Mouse (Mus musculus) neural tube, embryonic 11.5 days (tissue): ENCODE data around the gene Camta1. TPM values are rescaled to one million over a fixed set of nuclear protein-coding genes. Genes with fewer than 3 reads are reported as not detected.

Experiments used
- ATAC-seq: fragments of 200-750 bp; cut with Nextera tagmentation; 2 replicates; pipeline ENCODE4 v1.8.0; 2017; ENCODE audit warnings: moderate number of reproducible peaks, mild to moderate bottlenecking, moderate TSS enrichment, moderate library complexity; ENCODE audit not compliant: insufficient read depth, low FRiP score, low TSS enrichment
- DNase-seq: peaks from one replicate; pipeline ENCODE4 v3.0.0-alpha.2; 2015; ENCODE audit warnings: low spot score
- H3K27ac ChIP-seq: fragments of 300-500 bp; sonication (generic); 2 replicates; pipeline ENCODE4 v1.5.1; 2014; ENCODE audit warnings: low read depth, mild to moderate bottlenecking, low read length
- H3K27me3 ChIP-seq: fragments of 300-500 bp; sonication (generic); 2 replicates; pipeline ENCODE4 v1.6.1; 2014; ENCODE audit warnings: mild to moderate bottlenecking, low read length, mixed read lengths; ENCODE audit not compliant: control insufficient read depth, insufficient read depth
- H3K36me3 ChIP-seq: fragments of 300-500 bp; sonication (generic); 2 replicates; pipeline ENCODE4 v1.6.1; 2014; ENCODE audit warnings: mild to moderate bottlenecking, low read length, moderate library complexity, mixed read lengths; ENCODE audit not compliant: control insufficient read depth, insufficient read depth
- H3K4me1 ChIP-seq: fragments of 300-500 bp; sonication (generic); 2 replicates; pipeline ENCODE4 v1.6.1; 2014; ENCODE audit warnings: low read length, mixed read lengths; ENCODE audit not compliant: control insufficient read depth, insufficient read depth
- H3K4me2 ChIP-seq: fragments of 300-500 bp; sonication (generic); 2 replicates; pipeline ENCODE4 v1.6.1; 2014; ENCODE audit warnings: low read depth, mild to moderate bottlenecking, moderate library complexity
- H3K4me3 ChIP-seq: fragments of 300-500 bp; sonication (generic); 2 replicates; pipeline ENCODE4 v1.5.1; 2014; ENCODE audit warnings: low read depth, low read length
- H3K9ac ChIP-seq: fragments of 300-500 bp; sonication (generic); 2 replicates; pipeline ENCODE4 v1.6.1; 2014; ENCODE audit warnings: mild to moderate bottlenecking, low read length
- H3K9me3 ChIP-seq: fragments of 300-500 bp; sonication (generic); 2 replicates; pipeline ENCODE4 v1.6.1; 2016; ENCODE audit warnings: low read length; ENCODE audit not compliant: control insufficient read depth
- WGBS: fragments of 180-500 bp; shearing (Covaris S2); extraction: QIAGEN DNeasy Blood & Tissue Kit; methylation state at CpG from one replicate; pipeline ENCODE4 v1.1.7; 2014; 5-methylcytosine and 5-hydroxymethylcytosine counted together
- polyA plus RNA-seq: library from polyadenylated mRNA; unstranded; fragments of >200 nt; fragmentation: Nextera tagmentation; extraction: Ambion mirVana; gene quantifications from 2 replicates; pipeline ENCODE4 v1.2.1, GENCODE M21; 2014

The Camta1 gene
- polyA plus RNA-seq, 1 experiment from 2014 or later = 131 TPM

DNA sequence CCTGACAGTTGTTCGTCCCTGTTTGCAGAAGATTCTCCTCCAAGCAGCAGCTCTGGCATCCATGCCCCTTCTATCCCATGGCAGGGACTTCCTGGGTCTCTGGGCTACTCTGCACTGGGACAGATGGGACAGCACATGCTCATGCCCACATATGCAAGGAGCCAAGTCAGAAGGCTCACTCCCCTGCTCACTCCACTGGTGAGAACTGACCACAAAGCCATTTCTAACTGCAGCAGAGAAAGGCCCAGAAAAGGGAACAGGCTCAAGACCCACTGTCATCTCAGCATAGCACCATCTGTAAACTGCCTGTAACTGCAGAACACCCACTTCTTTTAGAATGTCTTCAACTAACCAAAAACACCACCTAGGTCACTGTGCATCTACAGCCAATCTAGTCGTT, 23.2 kb downstream of the Camta1 start:
- H3K4me2 ChIP-seq = no peak overlapping the region
- H3K4me3 ChIP-seq = no peak overlapping the region
- H3K4me1 ChIP-seq = no peaks in the 10 kb centered on the region
- no peaks in the 10 kb centered on the region for H3K36me3 ChIP-seq
- H3K27ac ChIP-seq = no peak overlapping the region
- H3K27me3 ChIP-seq = no peaks in the 10 kb centered on the region
- no peaks in the 10 kb centered on the region for H3K9me3 ChIP-seq
- DNase-seq = no peak
- WGBS = 86% methylated on average over 2 of the region's 2 CpGs
- no peak for ATAC-seq
- H3K9ac ChIP-seq = no peak overlapping the region

GRCm38 (mm10) chr4:151835860-151836259, 25.8 kb downstream of the Camta1 start:
- H3K9ac ChIP-seq = no peak overlapping the region
- H3K9me3 ChIP-seq = no peaks in the 10 kb centered on the region
- WGBS = 93% methylated on average over 3 of the region's 3 CpGs
- no peaks in the 10 kb centered on the region for H3K27me3 ChIP-seq
- H3K4me2 ChIP-seq = no peak overlapping the region
- H3K27ac ChIP-seq = no peak overlapping the region
- no peak overlapping the region for H3K4me3 ChIP-seq
- ATAC-seq = no peak
- no peaks in the 10 kb centered on the region for H3K4me1 ChIP-seq
- H3K36me3 ChIP-seq = no peaks in the 10 kb centered on the region
- no peak for DNase-seq

DNA sequence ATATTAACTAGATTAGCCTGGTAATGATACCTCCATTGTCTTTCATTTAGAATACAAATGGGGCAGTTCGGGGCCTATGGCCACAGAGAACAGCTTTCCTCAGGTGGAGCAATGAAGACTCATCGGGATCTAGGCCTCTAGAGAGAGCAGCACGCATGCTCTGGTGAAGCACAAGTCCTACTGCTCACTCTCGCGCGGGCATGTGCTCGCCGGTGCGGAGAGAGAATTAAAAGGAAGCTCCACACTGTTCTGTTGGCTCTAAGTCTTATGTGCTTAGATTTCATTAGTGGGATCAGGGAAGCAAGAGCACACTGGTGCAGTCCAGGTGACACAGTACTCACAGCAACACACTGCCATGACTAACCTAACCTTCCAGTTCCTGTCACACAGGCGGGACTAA, 27.1 kb downstream of the Camta1 start:
- DNase-seq (no peak), ATAC-seq (no peak)
- Histone ChIP-seq H3K9me3 (no peaks in the 10 kb centered on the region), H3K4me2 (no peak overlapping the region), H3K27ac (no peak overlapping the region), H3K9ac (no peak overlapping the region), H3K4me1 (no peaks in the 10 kb centered on the region), H3K36me3 (no peaks in the 10 kb centered on the region), H3K4me3 (no peak overlapping the region), H3K27me3 (no peaks in the 10 kb centered on the region)
- 91% methylated on average over 10 of the region's 10 CpGs for WGBS

DNA sequence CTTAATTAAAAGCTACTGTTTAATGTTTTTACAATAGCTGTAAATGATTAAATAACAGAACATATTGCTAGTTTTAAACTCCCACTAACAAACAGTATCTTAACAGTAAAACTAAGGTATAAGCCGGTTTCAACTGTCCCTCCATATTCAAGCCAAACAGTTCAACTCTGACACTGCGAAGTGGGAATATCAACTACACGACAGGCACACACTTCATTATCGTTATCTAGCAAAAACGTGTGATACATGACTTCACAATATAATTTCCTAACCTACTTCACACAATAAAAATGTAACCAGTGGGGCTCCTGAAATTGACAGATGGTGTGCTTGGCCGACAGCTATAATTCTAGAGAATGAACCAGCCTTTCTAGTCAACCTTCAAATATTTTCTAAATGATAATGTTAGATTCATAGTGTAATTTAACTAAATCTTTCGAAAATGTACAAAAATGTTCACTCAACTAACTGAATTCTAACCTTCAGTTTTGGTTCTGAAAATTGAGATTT, 27.7 kb downstream of the Camta1 start:
- Histone ChIP-seq H3K27me3 (no peaks in the 10 kb centered on the region), H3K9me3 (no peaks in the 10 kb centered on the region), H3K4me2 (no peak overlapping the region), H3K9ac (no peak overlapping the region), H3K4me3 (no peak overlapping the region), H3K36me3 (no peaks in the 10 kb centered on the region), H3K27ac (no peak overlapping the region), H3K4me1 (no peaks in the 10 kb centered on the region)
- DNase-seq = no peak
- no peak for ATAC-seq
- 91% methylated on average over 7 of the region's 7 CpGs for WGBS

- H3K27me3 ChIP-seq = no peaks in the 10 kb centered on the region
- no peak overlapping the region for H3K4me3 ChIP-seq
- no peak overlapping the region for H3K4me2 ChIP-seq
- 97% methylated on average over 3 of the region's 3 CpGs for WGBS
- H3K27ac ChIP-seq = no peak overlapping the region
- ATAC-seq = no peak
- DNase-seq = no peak
- no peak overlapping the region for H3K9ac ChIP-seq
- no peaks in the 10 kb centered on the region for H3K36me3 ChIP-seq
- H3K4me1 ChIP-seq = no peaks in the 10 kb centered on the region
- H3K9me3 ChIP-seq = no peaks in the 10 kb centered on the region
Measured at GRCm38 (mm10) chr4:151827840-151828239, 33.8 kb downstream of the Camta1 start.

- Histone ChIP-seq H3K4me2 (no peak overlapping the region), H3K4me3 (no peak overlapping the region), H3K27me3 (no peaks in the 10 kb centered on the region), H3K27ac (no peak overlapping the region), H3K9me3 (no peaks in the 10 kb centered on the region), H3K9ac (no peak overlapping the region), H3K36me3 (no peaks in the 10 kb centered on the region), H3K4me1 (no peaks in the 10 kb centered on the region)
- ATAC-seq (no peak), DNase-seq (no peak)
Measured at GRCm38 (mm10) chr4:151827356-151827755, 34.3 kb downstream of the Camta1 start.

DNA sequence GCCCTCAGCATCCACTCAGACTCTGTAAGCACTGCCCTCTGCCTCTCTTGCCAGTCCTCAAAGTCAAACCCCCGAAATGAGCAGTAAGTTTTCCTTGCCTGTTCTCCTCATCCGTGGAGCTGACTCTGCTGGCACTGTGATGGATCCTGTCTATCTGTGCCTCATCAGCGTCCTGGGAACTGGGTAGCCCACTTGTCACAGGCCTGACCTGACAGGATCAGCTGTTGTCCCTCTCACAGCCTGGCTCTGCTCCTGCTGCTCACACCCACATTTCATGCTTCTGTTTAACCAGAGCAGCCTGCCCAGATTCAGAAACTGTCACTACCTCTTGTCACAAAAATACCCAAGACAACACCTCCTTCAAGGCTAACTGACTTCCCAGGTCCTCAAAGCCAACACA, 37.7 kb downstream of the Camta1 start:
- Histone ChIP-seq H3K9me3 (no peaks in the 10 kb centered on the region), H3K4me2 (no peak overlapping the region), H3K27ac (no peak overlapping the region), H3K9ac (no peak overlapping the region), H3K4me3 (no peak overlapping the region), H3K27me3 (no peaks in the 10 kb centered on the region), H3K4me1 (no peaks in the 10 kb centered on the region), H3K36me3 (no peaks in the 10 kb centered on the region)
- no peak for DNase-seq
- WGBS = 84% methylated on average over 3 of the region's 3 CpGs
- ATAC-seq = no peak

DNA sequence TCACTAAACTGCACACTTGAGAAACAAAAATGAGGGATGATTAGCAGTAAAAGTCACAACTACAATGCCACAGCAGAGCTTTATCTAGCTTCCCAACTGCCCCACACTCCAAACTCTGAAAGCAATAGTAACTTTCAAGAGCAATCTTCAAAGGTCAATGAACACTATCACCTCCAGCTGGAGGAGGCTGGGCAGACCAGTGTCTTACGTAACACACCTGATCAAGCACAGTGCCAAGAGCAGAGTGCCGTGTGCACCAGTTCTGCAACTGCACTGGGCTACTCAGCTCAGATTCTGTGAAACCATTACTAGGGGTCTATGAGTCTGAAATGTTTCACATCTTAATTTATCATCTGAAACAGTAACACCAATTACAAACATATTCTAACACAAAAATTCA, 38.7 kb downstream of the Camta1 start:
- no peaks in the 10 kb centered on the region for H3K27me3 ChIP-seq
- H3K4me3 ChIP-seq = no peak overlapping the region
- no peaks in the 10 kb centered on the region for H3K36me3 ChIP-seq
- no peak for ATAC-seq
- WGBS = 90% methylated on average over 2 of the region's 2 CpGs
- H3K4me2 ChIP-seq = no peak overlapping the region
- no peak overlapping the region for H3K27ac ChIP-seq
- no peaks in the 10 kb centered on the region for H3K4me1 ChIP-seq
- H3K9me3 ChIP-seq = no peaks in the 10 kb centered on the region
- no peak for DNase-seq
- no peak overlapping the region for H3K9ac ChIP-seq

DNA sequence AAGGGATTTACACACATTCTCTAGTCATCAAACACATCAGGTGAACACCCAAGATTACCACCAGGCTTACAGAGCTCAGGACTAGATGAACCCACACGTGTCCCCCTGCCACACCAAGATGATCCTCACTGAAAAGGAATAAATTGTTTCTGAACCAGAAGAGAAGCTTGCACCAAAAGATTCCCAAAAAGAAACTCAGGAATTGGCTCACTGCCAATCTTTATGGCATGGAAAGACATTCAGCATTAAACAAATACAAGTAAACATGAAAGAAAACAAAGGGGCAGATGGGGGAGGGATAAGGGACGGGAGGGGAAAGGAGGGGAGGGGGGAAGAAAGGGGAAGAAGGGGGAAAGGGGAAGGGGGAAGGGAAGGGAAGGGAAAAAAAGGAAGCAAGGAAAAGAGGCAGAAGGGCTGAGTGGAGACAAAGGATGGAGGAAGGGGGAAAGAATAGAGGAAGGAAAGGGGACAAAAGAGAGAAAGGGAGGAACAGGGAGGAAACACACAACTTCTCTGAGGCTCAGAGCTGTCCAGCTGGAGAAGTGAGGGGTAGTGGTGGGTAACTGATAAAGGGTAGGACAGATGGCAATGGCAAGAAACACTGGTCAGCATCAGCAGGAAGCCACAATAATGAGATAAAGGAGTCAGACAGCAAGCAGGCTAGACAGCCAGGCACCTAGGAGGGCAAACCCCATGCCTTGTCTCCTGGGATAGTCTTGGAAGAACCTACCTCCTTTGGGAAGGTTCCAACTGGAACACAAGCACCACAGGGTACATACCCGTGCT, 43.5 kb downstream of the Camta1 start:
- no peaks in the 10 kb centered on the region for H3K27me3 ChIP-seq
- no peaks in the 10 kb centered on the region for H3K9me3 ChIP-seq
- no peak for ATAC-seq
- H3K27ac ChIP-seq = no peak overlapping the region
- H3K4me1 ChIP-seq = no peaks in the 10 kb centered on the region
- H3K4me2 ChIP-seq = no peak overlapping the region
- H3K9ac ChIP-seq = no peak overlapping the region
- no peak for DNase-seq
- H3K4me3 ChIP-seq = no peak overlapping the region
- H3K36me3 ChIP-seq = no peaks in the 10 kb centered on the region
- 60% methylated on average over 3 of the region's 3 CpGs for WGBS
